Mouse (Mus musculus): ENCODE measurements at regions not wholly inside any gene's neighbourhood (a gene's known extent, or its start where the extent isn't known, plus 50 kb on each side); places are given as distances from the start of the nearest gene placed in this dataset.

DNA sequence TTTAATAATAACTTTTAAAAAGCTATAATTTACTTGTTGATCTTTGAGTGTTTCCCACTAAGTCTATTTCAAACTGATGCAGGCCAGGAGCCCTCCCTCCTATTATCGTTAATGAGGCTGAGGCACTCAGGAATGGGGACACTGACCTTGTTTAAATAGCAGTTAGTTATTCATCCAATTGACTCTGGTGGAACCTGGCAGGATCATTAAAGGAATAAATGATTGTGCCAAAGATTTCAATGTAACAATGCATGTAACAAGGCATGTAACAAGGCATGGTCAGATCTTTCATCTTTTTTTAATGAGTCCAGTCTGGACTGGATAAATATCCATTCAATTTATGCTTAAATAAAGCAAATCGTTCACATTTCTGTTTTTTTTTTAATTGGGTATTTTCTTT lies 393.6 kb upstream of the Gm10800 start:
- no peak for DNase-seq (ENCODE audit: low read depth, low spot score)

DNA sequence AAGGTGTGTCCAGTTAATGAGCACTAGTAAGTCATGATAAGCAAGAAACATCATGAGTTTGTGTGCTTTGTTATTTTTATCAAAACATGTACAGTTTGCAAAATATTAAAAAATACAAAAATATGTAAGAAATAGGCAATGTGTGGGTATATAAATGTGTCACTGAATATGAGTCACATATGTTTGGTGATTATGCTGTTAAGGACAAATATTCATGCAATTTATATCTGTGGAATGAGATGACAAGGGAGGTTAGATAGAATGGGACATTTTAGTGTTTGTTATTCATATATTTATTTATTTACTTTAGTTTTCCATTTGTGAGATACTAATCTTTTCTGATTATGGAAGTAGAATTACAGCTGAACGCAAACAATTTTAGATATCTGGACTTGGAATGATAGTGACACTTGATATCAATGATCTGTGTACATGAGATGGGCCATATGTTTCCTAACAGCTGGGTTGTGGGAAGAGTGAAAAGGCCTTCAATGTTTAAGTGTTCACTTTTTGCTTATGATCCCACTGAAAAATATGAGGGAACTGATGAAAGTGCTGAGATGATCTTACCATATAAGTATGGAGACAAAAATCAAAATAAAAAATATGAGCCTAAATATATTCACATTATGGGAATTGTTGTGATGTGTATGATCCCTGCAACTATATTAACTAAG lies 379.6 kb upstream of the Gm10800 start:
- DNase-seq (ENCODE audit: low read depth, low spot score) = no peak

DNA sequence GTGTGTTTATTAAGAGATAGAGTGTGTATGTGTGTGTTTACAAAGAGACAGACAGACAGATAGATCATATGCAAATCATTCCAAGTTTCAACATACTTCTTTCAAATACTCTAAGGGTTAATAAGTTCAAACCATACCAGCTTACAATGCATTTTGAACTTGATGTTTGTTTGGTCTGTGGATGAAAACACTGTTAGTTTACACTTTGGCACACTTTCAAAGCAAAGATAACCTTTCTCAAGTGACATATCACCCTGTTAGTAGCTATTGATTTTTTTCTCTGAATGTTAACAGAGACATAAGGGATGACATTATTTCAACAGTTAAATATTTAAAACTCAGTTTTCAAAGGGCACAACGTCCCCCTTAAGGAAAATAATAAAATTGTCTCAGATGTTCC lies 329.5 kb upstream of the Gm10800 start:
- no peak for DNase-seq (ENCODE audit: low read depth, low spot score)

DNA sequence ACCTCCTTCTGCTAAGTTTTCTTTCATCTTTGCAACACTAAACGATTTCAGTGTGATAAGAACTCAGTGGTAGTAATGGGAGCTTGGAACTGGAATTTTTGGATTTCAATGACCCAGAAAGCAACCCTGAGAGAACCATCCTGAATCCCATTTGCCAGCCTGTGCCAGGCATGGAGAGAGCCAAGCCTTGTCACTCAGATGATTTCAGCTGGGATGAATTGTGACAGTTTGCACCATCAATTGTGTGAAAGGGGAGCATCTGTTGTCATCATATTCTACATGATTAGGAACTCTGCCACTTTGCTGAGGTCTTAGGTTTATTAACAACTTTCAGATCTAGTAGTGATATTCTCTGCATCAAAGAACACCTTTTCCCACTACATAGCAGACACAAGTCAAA lies 328.4 kb upstream of the Gm10800 start:
- DNase-seq (ENCODE audit: low read depth, low spot score) = peak; percentile 2

DNA sequence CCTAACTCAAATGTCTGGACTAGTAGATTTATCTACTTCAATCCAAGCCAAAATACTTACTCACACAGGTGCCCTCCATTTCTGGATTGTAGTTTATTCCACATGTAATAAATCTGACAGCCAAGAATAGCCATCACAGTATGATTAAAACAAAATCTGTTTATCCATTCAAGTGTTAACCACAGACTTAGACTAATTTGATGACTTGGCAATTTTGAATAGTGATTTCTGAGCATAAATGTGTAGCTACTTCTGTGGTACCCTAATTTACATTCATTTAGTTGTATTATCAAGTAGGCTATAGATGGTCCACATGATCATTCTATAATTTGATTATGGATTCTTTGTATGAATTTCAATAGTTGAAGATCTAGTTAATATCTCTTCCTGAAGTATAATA lies 287.5 kb upstream of the Gm10800 start:
- DNase-seq (ENCODE audit: low read depth, low spot score) = no peak

All from brain, embryonic 18.5 days (tissue).